Mouse (Mus musculus) limb, embryonic 11.5 days (tissue): ENCODE measurements at regions not wholly inside any gene's neighbourhood (a gene's known extent, or its start where the extent isn't known, plus 50 kb on each side); places are given as distances from the start of the nearest gene placed in this dataset.

Experiments used
- ATAC-seq: fragments of 200-750 bp; cut with Nextera tagmentation; 2 replicates; pipeline ENCODE4 v1.8.0; 2017; ENCODE audit warnings: low read depth; ENCODE audit not compliant: insufficient number of reproducible peaks, low FRiP score, low TSS enrichment
- DNase-seq: peaks from one replicate; pipeline ENCODE4 v3.0.0-alpha.2; 2015; ENCODE audit warnings: low spot score
- H3K27ac ChIP-seq: fragments of 300-500 bp; sonication (generic); replicated peaks from 2 replicates; pipeline ENCODE4 v1.5.1; 2014; ENCODE audit warnings: low read depth, mild to moderate bottlenecking, low read length
- H3K27me3 ChIP-seq: fragments of 300-500 bp; sonication (generic); 2 replicates; pipeline ENCODE4 v1.6.1; 2014; ENCODE audit warnings: mild to moderate bottlenecking, low read length, mixed read lengths; ENCODE audit not compliant: control insufficient read depth, insufficient read depth
- H3K36me3 ChIP-seq: fragments of 300-500 bp; sonication (generic); 2 replicates; pipeline ENCODE4 v1.6.1; 2014; ENCODE audit warnings: mild to moderate bottlenecking, low read length, moderate library complexity, mixed read lengths; ENCODE audit not compliant: control insufficient read depth, insufficient read depth
- H3K4me1 ChIP-seq: fragments of 300-500 bp; sonication (generic); 2 replicates; pipeline ENCODE4 v1.6.1; 2014; ENCODE audit warnings: low read length, mixed read lengths; ENCODE audit not compliant: control insufficient read depth, insufficient read depth
- H3K4me2 ChIP-seq: fragments of 300-500 bp; sonication (generic); 2 replicates; pipeline ENCODE4 v1.6.1; 2014; ENCODE audit warnings: low read depth, mild to moderate bottlenecking, moderate library complexity; ENCODE audit not compliant: severe bottlenecking
- H3K4me3 ChIP-seq: fragments of 300-500 bp; sonication (generic); 2 replicates; pipeline ENCODE4 v1.5.1; 2014; ENCODE audit warnings: low read depth, low read length
- H3K9ac ChIP-seq: fragments of 300-500 bp; sonication (generic); 2 replicates; pipeline ENCODE4 v1.6.1; 2014; ENCODE audit warnings: mild to moderate bottlenecking, low read length
- H3K9me3 ChIP-seq: fragments of 300-500 bp; sonication (generic); 2 replicates; pipeline ENCODE4 v1.6.1; 2016; ENCODE audit warnings: low read length; ENCODE audit not compliant: control insufficient read depth
- WGBS: fragments of 180-500 bp; shearing (Covaris S2); extraction: QIAGEN DNeasy Blood & Tissue Kit; methylation state at CpG from one replicate; pipeline ENCODE4 v1.1.7; 2014; 5-methylcytosine and 5-hydroxymethylcytosine counted together

DNA sequence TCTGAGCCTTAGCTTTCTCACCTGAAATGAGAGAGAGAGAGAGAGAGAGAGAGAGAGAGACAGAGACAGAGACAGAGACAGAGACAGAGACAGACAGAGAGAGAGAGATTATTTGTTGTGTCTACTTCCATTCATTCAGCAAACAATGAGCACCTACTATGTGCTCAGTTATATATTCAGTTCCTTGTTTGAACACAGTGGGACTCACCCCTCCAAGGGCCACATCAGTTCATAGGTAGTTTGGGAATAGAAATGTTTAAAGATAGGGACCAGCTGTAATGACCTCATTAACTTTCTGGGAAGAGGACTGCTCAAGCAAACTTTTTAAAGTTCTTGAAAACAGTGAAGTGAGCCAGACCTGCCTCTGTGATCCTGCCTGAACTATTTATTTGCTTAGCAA, 107.2 kb downstream of the Ephb3 start:
- peak overlapping the region; percentile 98 for H3K27ac ChIP-seq
- no peak for ATAC-seq
- peak overlapping the region; percentile 58; the same call in 1 of the 2 replicates for H3K9ac ChIP-seq
- no peaks in the 10 kb centered on the region for H3K9me3 ChIP-seq
- no peaks in the 10 kb centered on the region for H3K36me3 ChIP-seq
- DNase-seq, result no peak
- H3K4me1 ChIP-seq, result peaks cover 51% of the 10 kb centered on the region
- H3K4me3 ChIP-seq, result no peak overlapping the region
- H3K4me2 ChIP-seq, result no peak overlapping the region
- no peaks in the 10 kb centered on the region for H3K27me3 ChIP-seq

DNA sequence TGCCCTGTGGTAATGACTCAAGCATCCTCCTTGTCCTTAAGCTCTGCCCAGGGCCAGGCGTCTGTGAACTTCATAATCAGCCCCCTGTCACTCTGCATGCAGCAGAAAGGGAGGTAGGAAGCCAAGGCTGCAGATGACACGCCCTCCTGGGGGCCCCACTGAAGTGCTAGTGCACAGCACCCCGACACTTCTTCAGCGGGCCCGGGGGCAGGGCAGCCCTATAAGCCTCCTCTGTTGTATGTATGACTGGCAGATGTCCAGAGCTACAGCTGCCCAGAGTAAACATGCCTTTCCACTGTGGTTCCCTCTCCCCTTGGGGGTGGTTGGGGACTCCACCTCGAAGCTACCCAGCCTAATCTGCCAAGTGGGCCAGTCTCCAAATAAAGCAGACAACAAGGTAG, 107.2 kb upstream of the Vps8 start:
- Histone ChIP-seq H3K9ac (no peak overlapping the region), H3K4me3 (no peak overlapping the region), H3K27me3 (no peaks in the 10 kb centered on the region), H3K4me2 (no peak overlapping the region), H3K4me1 (peaks cover 33% of the 10 kb centered on the region), H3K36me3 (no peaks in the 10 kb centered on the region), H3K9me3 (no peaks in the 10 kb centered on the region), H3K27ac (no peak overlapping the region)
- DNase-seq, result no peak
- ATAC-seq, result no peak
- 66% methylated on average over 6 of the region's 6 CpGs for WGBS

DNA sequence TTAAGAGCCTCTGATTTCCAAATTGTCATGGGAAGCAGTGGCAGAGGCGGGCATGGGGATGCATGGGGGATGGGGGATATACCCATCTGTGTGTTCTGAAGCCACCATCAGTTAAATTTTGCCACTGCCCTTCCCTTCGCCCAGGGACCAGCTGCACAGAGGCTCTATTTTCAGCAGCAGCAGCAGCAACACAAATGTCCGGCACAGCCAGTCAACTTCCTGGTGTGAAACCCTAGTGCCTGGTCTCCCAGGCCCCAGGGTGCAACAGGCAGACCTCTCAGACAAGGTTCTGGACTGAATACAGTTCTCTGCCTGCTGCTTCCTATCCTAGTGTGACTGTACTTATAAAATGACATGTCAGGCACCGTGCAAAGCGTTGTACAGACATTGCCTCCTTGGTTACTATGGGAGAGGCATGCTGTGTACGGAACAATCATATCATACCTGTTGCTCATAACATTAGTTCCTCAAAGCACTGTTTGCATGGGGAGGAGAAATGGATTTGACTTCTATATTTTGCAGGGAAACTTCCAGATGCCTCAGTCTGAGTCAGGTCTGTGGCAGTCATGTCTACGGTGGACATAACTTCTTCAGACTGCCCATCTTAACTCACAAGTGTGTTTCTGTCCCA, 104.8 kb upstream of the Vps8 start:
- Histone ChIP-seq H3K4me2 (no peak overlapping the region), H3K36me3 (no peaks in the 10 kb centered on the region), H3K9me3 (no peaks in the 10 kb centered on the region), H3K4me1 (peaks cover 13% of the 10 kb centered on the region), H3K27ac (no peak overlapping the region), H3K4me3 (no peak overlapping the region), H3K27me3 (no peaks in the 10 kb centered on the region), H3K9ac (no peak overlapping the region)
- ATAC-seq (no peak), DNase-seq (no peak)
- WGBS, result 84% methylated on average over 7 of the region's 7 CpGs

DNA sequence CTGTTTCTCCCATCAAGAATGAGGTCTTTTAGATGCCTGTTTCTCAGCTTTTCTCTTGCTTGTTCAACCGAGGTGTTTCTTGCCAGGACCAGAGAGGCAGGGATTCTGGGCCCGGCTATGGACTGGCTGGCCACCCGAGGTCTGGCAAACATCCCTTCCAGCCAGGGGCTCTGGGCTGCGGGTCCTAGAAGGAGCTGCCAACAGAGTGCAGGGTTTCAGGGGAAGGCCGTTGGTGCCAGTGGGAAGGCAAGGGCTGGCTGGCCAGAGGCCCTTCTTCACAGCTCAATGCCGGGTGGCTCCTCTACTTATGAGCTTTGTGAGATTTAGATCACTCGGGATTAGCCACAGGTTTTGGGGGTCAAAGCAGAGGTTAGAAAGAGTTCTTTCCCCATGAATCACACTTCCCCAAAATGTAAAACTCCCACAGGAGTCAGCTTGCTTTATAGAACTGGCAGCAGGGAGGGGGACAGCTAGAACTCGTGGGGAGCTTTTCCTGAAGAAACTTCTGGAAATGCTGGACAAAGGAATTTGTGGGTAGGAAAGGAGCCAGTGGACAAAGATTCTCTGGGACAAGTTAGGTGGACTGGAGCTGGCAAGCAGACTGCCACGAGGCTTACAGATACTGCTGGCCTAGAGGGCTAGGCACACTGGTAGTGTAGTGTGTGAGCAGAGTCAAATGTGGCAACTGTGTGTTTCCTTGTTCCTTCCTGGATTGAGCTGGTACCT, 104.1 kb upstream of the Vps8 start:
- no peak overlapping the region for H3K4me2 ChIP-seq
- no peak for ATAC-seq
- no peaks in the 10 kb centered on the region for H3K27me3 ChIP-seq
- no peaks in the 10 kb centered on the region for H3K36me3 ChIP-seq
- H3K4me1 ChIP-seq, result peaks cover 13% of the 10 kb centered on the region
- no peak overlapping the region for H3K9ac ChIP-seq
- no peak overlapping the region for H3K4me3 ChIP-seq
- no peak overlapping the region for H3K27ac ChIP-seq
- no peak for DNase-seq
- 74% methylated on average over 9 of the region's 9 CpGs for WGBS
- no peaks in the 10 kb centered on the region for H3K9me3 ChIP-seq

DNA sequence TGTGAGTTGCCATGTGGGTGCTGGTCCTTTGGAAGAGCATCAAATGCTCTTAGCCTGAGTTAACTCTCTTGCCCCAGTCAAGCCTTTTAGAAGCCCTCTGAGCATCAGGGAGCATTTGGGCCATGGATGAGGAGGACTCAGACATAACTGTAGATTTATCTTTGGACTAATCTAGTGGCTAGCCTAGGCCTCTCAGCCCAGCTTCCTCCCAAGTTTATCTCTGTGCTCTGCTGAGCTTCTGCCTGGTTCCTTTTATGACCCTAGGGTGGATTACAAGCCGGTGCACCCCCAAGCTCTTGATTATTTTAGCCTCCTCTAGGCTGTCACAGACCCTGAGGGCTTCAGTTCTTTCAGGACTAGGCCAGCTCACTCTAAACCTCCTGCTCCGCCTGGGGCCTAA, 102.6 kb upstream of the Vps8 start:
- WGBS, result 65% methylated on average over 2 of the region's 2 CpGs
- H3K27ac ChIP-seq, result no peak overlapping the region
- H3K4me1 ChIP-seq, result peaks cover 13% of the 10 kb centered on the region

DNA sequence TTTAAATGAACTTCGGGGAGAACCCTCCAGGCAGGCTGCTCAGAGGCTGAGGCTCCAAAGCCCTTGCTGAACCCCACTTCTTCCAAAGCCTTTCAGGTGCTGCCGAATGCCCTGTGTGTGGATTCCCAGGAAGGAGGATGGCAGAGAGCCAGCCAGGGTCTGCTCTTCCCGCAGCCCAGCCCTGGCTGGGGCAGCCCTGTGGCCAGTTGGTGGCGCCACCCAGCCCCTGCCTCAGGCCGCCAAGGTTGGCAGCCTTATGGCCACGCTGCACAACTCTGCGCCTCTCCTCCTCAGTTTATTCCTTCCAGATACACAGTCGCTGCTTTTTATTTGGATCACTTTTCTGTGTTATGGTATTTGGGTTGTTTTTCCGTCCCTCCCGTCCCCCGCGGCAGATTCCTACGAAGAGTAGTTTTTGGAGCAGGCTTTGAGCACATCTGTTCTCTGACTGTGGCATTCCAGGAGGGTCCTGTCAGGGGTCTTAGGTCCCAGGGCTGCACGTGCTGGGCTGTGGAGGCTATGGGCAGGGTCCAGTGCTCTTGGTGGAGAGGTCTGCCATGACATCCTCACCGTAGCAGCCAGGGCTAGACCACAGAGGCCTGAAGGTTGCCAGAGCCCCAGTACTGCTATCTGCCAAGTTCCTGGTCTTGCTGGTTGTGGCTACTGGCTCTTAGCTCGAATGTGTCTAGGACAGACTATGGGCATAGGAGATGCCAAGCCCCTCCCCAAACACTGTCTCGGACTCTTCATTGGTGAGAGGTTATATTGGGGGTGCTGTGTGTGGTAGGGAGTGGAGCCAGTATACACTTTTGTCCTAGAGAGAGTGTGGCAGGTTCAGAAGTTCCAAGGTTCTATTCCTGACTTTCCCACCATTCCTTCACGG, 101.5 kb upstream of the Vps8 start:
- no peak overlapping the region for H3K4me2 ChIP-seq
- no peaks in the 10 kb centered on the region for H3K27me3 ChIP-seq
- H3K9me3 ChIP-seq, result no peaks in the 10 kb centered on the region
- DNase-seq (peak; percentile 44), ATAC-seq (no peak)
- no peak overlapping the region for H3K4me3 ChIP-seq
- H3K36me3 ChIP-seq, result no peaks in the 10 kb centered on the region
- H3K27ac ChIP-seq, result no peak overlapping the region
- H3K9ac ChIP-seq, result no peak overlapping the region
- 46% methylated on average over 18 of the region's 18 CpGs for WGBS
- H3K4me1 ChIP-seq, result peaks cover 10% of the 10 kb centered on the region

More for the DNA sequence above, 102.6 kb upstream of the Vps8 start:
- DNase-seq (no peak), ATAC-seq (no peak)
- Histone ChIP-seq H3K36me3 (no peaks in the 10 kb centered on the region), H3K27me3 (no peaks in the 10 kb centered on the region), H3K9me3 (no peaks in the 10 kb centered on the region), H3K4me2 (no peak overlapping the region), H3K4me3 (no peak overlapping the region), H3K9ac (no peak overlapping the region)

DNA sequence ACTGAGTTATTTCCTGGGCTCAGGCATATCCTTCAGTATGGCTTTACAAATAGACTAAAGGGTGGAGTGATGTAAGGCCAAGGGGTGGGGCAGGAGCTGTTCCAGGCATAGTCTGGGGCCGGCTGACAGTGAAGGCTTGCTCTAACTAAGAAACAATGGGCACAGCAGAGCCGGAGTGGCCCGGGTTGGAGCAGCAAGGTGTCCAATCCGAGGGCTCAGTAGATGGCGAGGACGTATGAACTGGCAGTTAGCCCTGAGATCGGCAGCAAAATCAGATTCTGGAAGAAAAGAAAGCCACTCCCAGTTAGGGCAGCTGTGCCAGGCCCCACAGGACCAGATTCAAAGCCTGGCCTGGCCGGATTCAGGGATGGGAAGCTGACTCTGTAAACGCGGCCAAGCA, 100.5 kb upstream of the Vps8 start:
- no peaks in the 10 kb centered on the region for H3K36me3 ChIP-seq
- peaks cover 10% of the 10 kb centered on the region for H3K4me1 ChIP-seq
- ATAC-seq (no peak), DNase-seq (no peak)
- no peak overlapping the region for H3K4me3 ChIP-seq
- no peaks in the 10 kb centered on the region for H3K9me3 ChIP-seq
- peak overlapping the region; percentile 19; the same call in 1 of the 2 replicates for H3K9ac ChIP-seq
- H3K27me3 ChIP-seq, result no peaks in the 10 kb centered on the region
- no peak overlapping the region for H3K27ac ChIP-seq
- WGBS, result 68% methylated on average over 10 of the region's 10 CpGs
- H3K4me2 ChIP-seq, result no peak overlapping the region

DNA sequence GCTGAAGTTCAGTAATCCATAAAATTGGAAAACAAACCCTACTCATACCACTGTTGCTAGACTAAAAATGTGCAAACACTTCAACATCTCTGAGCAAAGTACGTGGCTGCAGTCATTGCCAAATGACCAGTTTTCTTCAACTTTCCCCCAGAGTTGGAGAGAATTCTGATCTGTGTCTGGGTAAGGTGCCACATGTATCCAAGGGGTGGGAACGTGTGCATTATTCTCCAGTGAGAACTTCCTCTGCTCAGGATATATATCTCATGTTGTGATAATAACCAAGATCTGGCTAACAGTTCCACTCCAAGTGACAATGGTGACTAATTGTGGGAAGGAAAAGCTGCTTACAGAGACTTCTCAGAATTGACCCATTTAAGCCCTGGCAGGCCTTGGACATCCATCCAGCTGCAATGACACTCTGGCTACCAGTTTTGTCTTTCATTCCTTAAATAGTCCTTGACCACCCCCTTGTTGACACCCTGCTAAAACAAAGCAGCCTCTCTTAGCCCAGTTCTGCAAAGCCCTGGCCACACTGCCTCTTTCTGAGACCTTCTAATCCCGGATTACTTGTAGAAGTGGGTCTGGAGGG, 99.4 kb upstream of the Vps8 start:
- DNase-seq, result no peak
- Histone ChIP-seq H3K4me1 (peaks cover 4% of the 10 kb centered on the region; the same call in 1 of the 2 replicates), H3K27me3 (no peaks in the 10 kb centered on the region), H3K36me3 (no peaks in the 10 kb centered on the region), H3K27ac (no peak overlapping the region), H3K9ac (no peak overlapping the region), H3K9me3 (no peaks in the 10 kb centered on the region), H3K4me3 (no peak overlapping the region), H3K4me2 (no peak overlapping the region)
- 79% methylated on average over 3 of the region's 3 CpGs for WGBS
- no peak for ATAC-seq
